Mouse (Mus musculus) Patski (cell line): Measurements from ENCODE around the gene Tiprl. TPM values are rescaled to one million over a fixed set of nuclear protein-coding genes. Genes with fewer than 3 reads are reported as not detected.

Source experiments
- ATAC-seq: fragments of 100-300 bp; one replicate; pipeline ENCODE4 v1.8.0; 2021
- CTCF ChIA-PET: fragments of 350-600 bp; sonication (Branson Sonifier 250); formaldehyde crosslinking; loops from one replicate; lab custom pipeline; 2022; ENCODE audit warnings: inconsistent platforms; lab: Charles Lee
- POLR2A ChIA-PET: fragments of 350-600 bp; sonication (Branson Sonifier 250); formaldehyde crosslinking; loops from one replicate; lab custom pipeline; 2022; ENCODE audit warnings: antibody characterized with exemption, inconsistent platforms; lab: Charles Lee
- DNase-seq: peaks from one replicate; pipeline ENCODE4 v3.0.0-alpha.2; 2011; ENCODE audit warnings: low read depth, low spot score
- H3K27me3 ChIP-seq: fragments of 371-371 bp; one replicate; pipeline ENCODE4 v1.5.1; 2021
- CTCF ChIP-seq: fragments of 100-300 bp; IDR thresholded peaks from one replicate; pipeline ENCODE4 v1.5.1; 2021
- in situ Hi-C: fragments of 300-500 bp; cut with MboI; formaldehyde crosslinking; loops from 3 replicates; pipeline ENCODE4 v1.11.1; 2018; ENCODE audit warnings: low pct_unique_long_range_greater_than_20kb, mixed read lengths
- polyA plus RNA-seq: library from polyadenylated mRNA; unstranded; gene quantifications from one replicate; pipeline ENCODE4 v1.2.3, GENCODE M21; 2021

Gene Tiprl
- polyA plus RNA-seq, 1 experiment from 2014 or later: 72.6 TPM

GRCm38 (mm10) chr1:165203488-165204035 is 33.2 kb downstream of the Tiprl start:
- POLR2A ChIA-PET: no interaction called here
- H3K27me3 ChIP-seq: no peaks in the 10 kb centered on the region
- in situ Hi-C loops: no loop called here
- TF ChIP-seq CTCF: no peak
- DNase-seq (no peak), ATAC-seq (no peak)
- CTCF ChIA-PET: no interaction called here

- in situ Hi-C loops: no loop called here
- no peak for ATAC-seq
- CTCF ChIA-PET: no interaction called here
- no peak for TF ChIP-seq CTCF
- DNase-seq: no peak
- H3K27me3 ChIP-seq: no peaks in the 10 kb centered on the region
- POLR2A ChIA-PET: no interaction called here
Measured at GRCm38 (mm10) chr1:165201445-165202012, 35.3 kb downstream of the Tiprl start.

DNA sequence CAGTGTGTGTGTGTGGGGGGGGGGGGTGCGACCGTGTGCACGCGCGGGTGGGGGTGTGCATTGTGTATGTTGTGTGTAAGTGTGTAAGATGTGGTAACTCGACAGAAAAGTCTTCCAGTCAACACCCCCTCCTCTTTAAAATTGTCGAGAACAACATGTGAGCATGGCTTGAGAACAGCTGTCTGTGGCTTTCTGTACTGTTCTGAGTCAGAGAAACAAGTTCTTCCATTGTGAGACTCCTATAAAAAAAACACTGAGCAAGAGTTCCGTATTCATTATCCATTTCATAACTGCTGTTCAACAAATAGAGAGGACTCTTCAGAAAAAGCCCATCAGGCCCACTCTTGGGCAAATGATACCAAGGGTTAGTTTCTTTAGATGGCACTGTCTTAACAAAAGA is 36.0 kb downstream of the Tiprl start:
- DNase-seq (no peak), ATAC-seq (no peak)
- ChIA-PET POLR2A (no interaction called here), CTCF (no interaction called here)
- no peak for TF ChIP-seq CTCF
- H3K27me3 ChIP-seq: no peaks in the 10 kb centered on the region
- in situ Hi-C loops: no loop called here

- ATAC-seq (no peak), DNase-seq (no peak)
- no peaks in the 10 kb centered on the region for H3K27me3 ChIP-seq
- POLR2A ChIA-PET: no interaction called here
- CTCF ChIA-PET: no interaction called here
- TF ChIP-seq CTCF: no peak
- in situ Hi-C loops: no loop called here
Measured at GRCm38 (mm10) chr1:165199639-165200038, 37.2 kb downstream of the Tiprl start.

DNA sequence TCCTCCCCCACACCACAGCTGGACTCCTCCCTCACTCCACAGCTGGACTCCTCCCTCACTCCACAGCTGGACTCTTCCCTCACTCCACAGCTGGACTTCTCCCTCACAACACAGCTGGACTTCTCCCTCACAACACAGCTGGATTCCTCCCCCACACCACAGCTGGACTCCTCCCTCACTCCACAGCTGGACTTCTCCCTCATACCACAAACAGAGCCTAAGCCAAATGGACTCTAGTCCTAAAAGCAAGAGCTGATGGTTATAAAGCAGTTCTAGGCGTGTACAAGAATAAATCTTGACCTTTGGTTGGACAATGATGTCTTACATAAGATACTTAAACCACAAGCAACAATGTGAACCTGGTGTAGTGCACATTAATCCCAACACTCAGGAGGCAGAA is 37.8 kb downstream of the Tiprl start:
- no peak for TF ChIP-seq CTCF
- ChIA-PET CTCF (no interaction called here), POLR2A (no interaction called here)
- in situ Hi-C loops: no loop called here
- H3K27me3 ChIP-seq: no peaks in the 10 kb centered on the region
- ATAC-seq (no peak), DNase-seq (no peak)

DNA sequence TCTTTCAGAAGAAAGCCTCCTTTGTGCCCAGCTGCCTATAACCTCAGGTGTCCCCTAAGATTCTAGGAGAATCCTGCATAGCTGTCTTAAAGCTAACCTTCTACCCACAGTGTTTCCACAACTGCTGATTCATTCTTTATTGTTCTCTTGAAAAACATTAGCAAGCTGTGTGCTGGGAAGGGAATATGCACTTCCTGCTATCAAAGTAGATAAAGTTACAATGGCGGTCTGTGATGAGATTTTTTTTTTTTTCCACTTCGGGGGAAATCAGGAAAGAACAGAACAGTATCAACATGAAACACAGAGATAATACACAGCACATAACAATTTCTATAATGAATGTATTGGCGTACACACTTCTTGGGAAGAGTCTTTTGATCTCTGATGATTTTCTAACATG is 38.9 kb downstream of the Tiprl start:
- POLR2A ChIA-PET: no interaction called here
- no peak for TF ChIP-seq CTCF
- in situ Hi-C loops: no loop called here
- DNase-seq (no peak), ATAC-seq (no peak)
- CTCF ChIA-PET: interaction anchor here (0.7 to 1.4 kb wide), 2 partner anchors 20 to 25 kb away, joined by 3 read pairs; no protein-coding TSS in a partner anchor
- no peaks in the 10 kb centered on the region for H3K27me3 ChIP-seq

DNA sequence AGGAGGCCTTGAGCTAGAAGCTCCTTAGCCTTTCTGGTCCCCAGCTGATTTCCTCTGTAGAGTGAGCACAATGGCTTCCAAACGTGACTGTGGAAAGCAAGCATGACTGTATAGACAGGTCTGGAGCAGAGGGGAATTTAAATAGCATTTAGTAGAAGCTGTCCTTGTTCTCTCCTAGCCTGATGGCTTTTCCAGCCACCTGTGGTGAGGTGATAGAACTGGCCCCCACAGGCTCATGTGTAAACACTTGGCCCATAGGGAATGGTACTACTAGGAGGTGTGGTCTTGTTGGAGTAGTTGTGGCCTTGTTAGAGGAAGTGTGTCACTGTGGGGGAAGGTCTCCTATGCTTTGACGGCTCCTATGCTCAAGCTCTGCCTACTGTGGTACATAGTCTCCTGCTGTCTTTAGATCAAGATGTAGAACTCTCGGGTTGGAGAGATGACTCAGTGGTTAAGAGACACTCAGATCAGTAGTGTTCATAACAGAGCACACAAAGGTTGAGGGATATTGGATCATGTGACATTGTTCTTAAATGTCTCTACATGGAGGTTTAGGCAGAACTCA is 41.3 kb downstream of the Tiprl start:
- ATAC-seq: no peak
- no peak for TF ChIP-seq CTCF
- ChIA-PET POLR2A (no interaction called here), CTCF (interaction anchor here (1.0 to 1.5 kb wide), 2 partner anchors 12 to 45 kb away, joined by 3 to 5 read pairs; no protein-coding TSS in a partner anchor)
- DNase-seq: no peak
- in situ Hi-C loops: no loop called here
- no peaks in the 10 kb centered on the region for H3K27me3 ChIP-seq

GRCm38 (mm10) chr1:165194662-165195013 is 42.2 kb downstream of the Tiprl start:
- in situ Hi-C loops: no loop called here
- DNase-seq (no peak), ATAC-seq (no peak)
- H3K27me3 ChIP-seq: no peaks in the 10 kb centered on the region
- CTCF ChIA-PET: no interaction called here
- TF ChIP-seq CTCF: no peak
- POLR2A ChIA-PET: no interaction called here

DNA sequence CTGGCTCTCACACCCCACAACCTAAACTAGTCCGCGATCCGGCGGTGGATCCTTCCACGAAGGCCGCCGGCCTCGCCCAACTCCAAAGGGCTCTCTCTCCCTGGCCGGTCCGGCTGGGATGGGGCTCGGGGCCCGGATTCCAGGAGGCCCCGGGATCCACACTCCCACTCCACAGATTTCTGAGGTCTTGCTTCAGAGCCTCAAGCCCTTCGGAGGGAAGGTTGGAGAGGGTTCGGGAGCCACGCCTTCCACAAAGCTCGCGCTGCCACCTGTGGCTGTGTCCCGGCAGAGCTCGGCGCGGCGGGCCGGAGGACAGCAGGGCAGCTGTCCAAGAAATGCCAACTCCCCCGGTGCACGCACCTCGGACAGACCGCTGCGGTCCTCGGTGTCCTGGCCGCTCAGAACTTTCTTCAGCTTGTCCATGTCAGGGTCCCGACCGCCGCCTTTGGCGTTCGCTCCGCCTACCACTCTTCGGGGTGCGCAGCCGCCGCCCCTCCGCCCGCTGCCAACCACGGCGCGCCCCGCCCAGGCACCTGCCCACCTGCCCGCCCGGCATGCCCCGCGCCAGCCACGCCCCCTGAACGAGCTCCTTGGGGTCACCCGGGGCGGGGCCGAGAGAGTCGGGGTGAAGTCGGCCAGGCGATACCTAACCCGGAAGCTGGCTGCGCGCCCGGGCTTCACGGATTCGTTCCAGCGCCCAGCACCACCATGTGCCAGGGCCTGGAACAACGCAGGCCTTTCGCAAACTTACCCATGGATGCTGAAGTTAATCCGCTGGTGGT is 42.7 kb downstream of the Tiprl start, which contains the start of gene Sft2d2:
Gene Sft2d2, minus strand, starts transcription at position 559 of the 782 bp plus-strand sequence.
- ATAC-seq (peak; percentile 73), DNase-seq (peak; percentile 24)
- TF ChIP-seq CTCF: no peak
- ChIA-PET CTCF (no interaction called here), POLR2A (no interaction called here)
- in situ Hi-C loops: no loop called here
- no peaks in the 10 kb centered on the region for H3K27me3 ChIP-seq

DNA sequence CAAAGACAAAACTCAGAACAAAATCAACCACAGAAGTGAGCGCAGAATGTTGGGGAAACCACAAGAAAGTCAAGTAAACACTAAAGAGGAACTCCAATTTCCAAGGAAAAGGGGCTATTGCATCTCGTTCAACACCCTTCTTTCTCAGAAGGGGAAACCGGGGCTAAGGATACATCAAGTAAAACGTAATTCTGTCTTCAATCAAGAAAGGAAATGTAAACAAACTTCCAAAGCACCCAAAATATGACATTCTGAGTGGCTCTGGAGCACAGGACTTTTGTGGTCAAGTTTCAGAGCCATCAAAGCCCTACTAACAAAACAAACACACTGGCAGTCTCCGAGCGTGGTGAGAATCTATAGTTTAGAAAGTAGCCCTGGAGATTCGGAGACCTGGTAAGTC is 43.4 kb downstream of the Tiprl start:
- no peak for TF ChIP-seq CTCF
- in situ Hi-C loops: no loop called here
- DNase-seq (no peak), ATAC-seq (no peak)
- ChIA-PET POLR2A (no interaction called here), CTCF (no interaction called here)
- H3K27me3 ChIP-seq: no peaks in the 10 kb centered on the region

- no peak for TF ChIP-seq CTCF
- in situ Hi-C loops: no loop called here
- DNase-seq: no peak
- POLR2A ChIA-PET: no interaction called here
- no peak for ATAC-seq
- H3K27me3 ChIP-seq: no peaks in the 10 kb centered on the region
- CTCF ChIA-PET: no interaction called here
Measured at GRCm38 (mm10) chr1:165192714-165193264, 44.0 kb downstream of the Tiprl start.
